9 mouse cellular contexts compared by ENCODE assay signal in genomic region chr8:4267627-4268026, GRCm38 (mm10). TPM values are rescaled to one million over a fixed set of nuclear protein-coding genes. Genes with fewer than 3 reads are reported as not detected.
A peak's percentile ranks its signal among the peaks of the same experiment; 100 is the strongest.
DNase-seq lines count a peak whose midpoint lies in the region; ATAC-seq and TF ChIP-seq lines count a peak whose summit lies in the region.
"Had no signal": no experiment of that assay in that cellular context is flagged by ENCODE, and none has a peak within 500 bp of the region (broad histone marks: within the 10 kb centered on the region; RNA-seq: fewer than 3 reads in every experiment).

No protein-coding gene starts in this region.

- H3K4me1 ChIP-seq in midbrain, postnatal 0 days (ENCODE audit: insufficient read depth, low read length) = no peaks in the 10 kb centered on the region
- H3K4me1 ChIP-seq: limb, embryonic 15.5 days had no signal

- peak; percentile 54 for TF ChIP-seq CTCF in left cerebral cortex, adult 2 months (IDR thresholded peaks at IDR 0.05)
- peak; percentile 55 for TF ChIP-seq CTCF in midbrain, postnatal 0 days (IDR thresholded peaks at IDR 0.05)

- H3K4me2 ChIP-seq in midbrain, postnatal 0 days (ENCODE audit: low read depth, low read length, poor library complexity, severe bottlenecking) = no peak overlapping the region
- H3K4me2 ChIP-seq: limb, embryonic 15.5 days had no signal

- intact Hi-C loops in left cerebral cortex, adult 2 months (cut with DNase I) = no loop called here
- intact Hi-C loops in left cerebral cortex, postnatal 14 days (cut with DNase I) = no loop called here

- no peak for DNase-seq in left cerebral cortex, adult 2 months (ENCODE audit: extremely low spot score in 1 of 2, low spot score in 2 of 2)
- no peak for DNase-seq in left cerebral cortex, postnatal 14 days (ENCODE audit: low spot score in 2 of 2)
- DNase-seq in R1 (ENCODE audit: low read depth, low spot score) (peak; percentile 62), MN1 (ENCODE audit: low spot score) (no peak)
- DNase-seq in midbrain, postnatal 0 days (ENCODE audit: low spot score) = no peak
- DNase-seq in left cerebral cortex, adult 18-20 months (ENCODE audit: low spot score in 2 of 2) = no peak
- no peak for DNase-seq in left cerebral cortex, adult 8-10 months (ENCODE audit: low spot score in 2 of 2)

- no peak overlapping the region for H3K27ac ChIP-seq in left cerebral cortex, adult 2 months
- H3K27ac ChIP-seq in midbrain, postnatal 0 days (ENCODE audit: low read depth, low read length) = no peak overlapping the region
- H3K27ac ChIP-seq: limb, embryonic 15.5 days had no signal

- H3K27me3 ChIP-seq in midbrain, postnatal 0 days (ENCODE audit: insufficient read depth, low read length) = no peaks in the 10 kb centered on the region
- H3K27me3 ChIP-seq: limb, embryonic 15.5 days had no signal

- H3K9ac ChIP-seq in midbrain, postnatal 0 days (replicated peaks; ENCODE audit: low read length, poor library complexity, severe bottlenecking) = no peak overlapping the region
- H3K9ac ChIP-seq: limb, embryonic 15.5 days had no signal

- peak; percentile 90 for ATAC-seq in granulocyte monocyte progenitor cell, adult 5-6 weeks (replicated peaks; ENCODE audit: poor library complexity, severe bottlenecking)
- no peak for ATAC-seq in midbrain, postnatal 0 days (ENCODE audit: low FRiP score)

- 72% methylated on average over 15 of the region's 15 CpGs for WGBS in midbrain, postnatal 0 days

- H3K36me3 ChIP-seq in midbrain, postnatal 0 days (ENCODE audit: insufficient read depth, low read length) = peaks cover 72% of the 10 kb centered on the region

- H3K4me3 ChIP-seq in left cerebral cortex, adult 2 months = no peak overlapping the region
- no peak overlapping the region for H3K4me3 ChIP-seq in midbrain, postnatal 0 days (ENCODE audit: low read depth, low read length)
- H3K4me3 ChIP-seq: limb, embryonic 15.5 days had no signal

- H3K9me3 ChIP-seq in midbrain, postnatal 0 days (ENCODE audit: low read length) = no peaks in the 10 kb centered on the region
- H3K9me3 ChIP-seq: limb, embryonic 15.5 days had no signal

RNA-seq across cellular contexts. Expression of gene Timm44, which starts 8.1 kb away (rescaled TPM):
- total RNA-seq in left cerebral cortex, adult 2 months (2021) = 10 to 100 TPM; 66.1 to 72.6 TPM
- 10 to 100 TPM; 59.4 to 65.0 TPM for total RNA-seq in left cerebral cortex, postnatal 14 days (2021)
- total RNA-seq in granulocyte monocyte progenitor cell, adult 5-6 weeks (2014; fragmentation: Nextera tagmentation) = 72.1 and 74.5 TPM in 2 replicates
- 113 and 128 TPM in 2 replicates for total RNA-seq in granulocyte monocyte progenitor cell, adult 5-6 weeks (2017)
- 58.0 and 58.5 TPM in 2 replicates for total RNA-seq in midbrain, postnatal 0 days (2014; rRNA removed)
- 50.5 and 52.7 TPM in 2 replicates for polyA plus RNA-seq in midbrain, postnatal 0 days (2015; fragmentation: Nextera tagmentation; extraction: Ambion mirVana)
- total RNA-seq in left cerebral cortex, adult 18-20 months (2021) = 10 to 100 TPM; 59.0 to 69.1 TPM
- total RNA-seq in left cerebral cortex, adult 8-10 months (2022) = 10 to 100 TPM; 62.8 to 72.5 (median 66.8) TPM

RNA-seq across cellular contexts. Expression of gene Ctxn1, which starts 8.6 kb away (rescaled TPM):
- 100 to 1,000 TPM; 581 to 590 TPM for total RNA-seq in left cerebral cortex, adult 2 months (2021)
- total RNA-seq in left cerebral cortex, postnatal 14 days (2021) = 100 to 1,000 TPM; 590 to 595 TPM
- total RNA-seq in granulocyte monocyte progenitor cell, adult 5-6 weeks (2014; fragmentation: Nextera tagmentation) = 3.8 and 3.9 TPM in 2 replicates
- total RNA-seq in granulocyte monocyte progenitor cell, adult 5-6 weeks (2017) = 0.60 TPM in 1 of 2 replicates, not detected in the other
- 78.5 and 91.4 TPM in 2 replicates for total RNA-seq in midbrain, postnatal 0 days (2014; rRNA removed)
- 250 and 259 TPM in 2 replicates for polyA plus RNA-seq in midbrain, postnatal 0 days (2015; fragmentation: Nextera tagmentation; extraction: Ambion mirVana)
- 100 to 1,000 TPM; 519 to 574 TPM for total RNA-seq in left cerebral cortex, adult 18-20 months (2021)
- 100 to 1,000 TPM; 515 to 546 (median 526) TPM for total RNA-seq in left cerebral cortex, adult 8-10 months (2022)

RNA-seq across cellular contexts. Expression of gene Snapc2, which starts 14.7 kb away (rescaled TPM):
- total RNA-seq in left cerebral cortex, adult 2 months (2021) = 10 to 100 TPM; 28.8 to 31.4 TPM
- total RNA-seq in left cerebral cortex, postnatal 14 days (2021) = 10 to 100 TPM; 28.8 to 31.1 TPM
- 14.4 and 14.5 TPM in 2 replicates for total RNA-seq in granulocyte monocyte progenitor cell, adult 5-6 weeks (2014; fragmentation: Nextera tagmentation)
- total RNA-seq in granulocyte monocyte progenitor cell, adult 5-6 weeks (2017) = 12.5 and 14.5 TPM in 2 replicates
- total RNA-seq in midbrain, postnatal 0 days (2014; rRNA removed) = 60.4 and 74.3 TPM in 2 replicates
- polyA plus RNA-seq in midbrain, postnatal 0 days (2015; fragmentation: Nextera tagmentation; extraction: Ambion mirVana) = 64.8 and 68.1 TPM in 2 replicates
- 10 to 100 TPM; 30.6 to 31.8 TPM for total RNA-seq in left cerebral cortex, adult 18-20 months (2021)
- total RNA-seq in left cerebral cortex, adult 8-10 months (2022) = 10 to 100 TPM; 36.2 to 40.5 (median 39.0) TPM

RNA-seq across cellular contexts. Expression of gene Tgfbr3l, which starts 19.6 kb away (rescaled TPM):
- total RNA-seq in left cerebral cortex, adult 2 months (2021) = 10 to 100 TPM in 1 of 2 experiments, 1 to 10 TPM in 1; 8.2 to 10.5 TPM
- 1 to 10 TPM; 5.6 to 9.0 TPM for total RNA-seq in left cerebral cortex, postnatal 14 days (2021)
- total RNA-seq in granulocyte monocyte progenitor cell, adult 5-6 weeks (2014; fragmentation: Nextera tagmentation) = 13.1 and 17.0 TPM in 2 replicates
- 2.4 and 2.8 TPM in 2 replicates for total RNA-seq in granulocyte monocyte progenitor cell, adult 5-6 weeks (2017)
- total RNA-seq in midbrain, postnatal 0 days (2014; rRNA removed) = 8.2 and 15.3 TPM in 2 replicates
- 3.5 and 5.1 TPM in 2 replicates for polyA plus RNA-seq in midbrain, postnatal 0 days (2015; fragmentation: Nextera tagmentation; extraction: Ambion mirVana)
- 1 to 10 TPM; 9.5 TPM for total RNA-seq in left cerebral cortex, adult 18-20 months (2021)
- 10 to 100 TPM in 3 of 4 experiments, 1 to 10 TPM in 1; 9.2 to 17.6 (median 12.5) TPM for total RNA-seq in left cerebral cortex, adult 8-10 months (2022)

RNA-seq across cellular contexts. Expression of gene Gm49320, which starts 29.0 kb away (rescaled TPM):
- 1 to 10 TPM in 1 of 2 experiments, not detected in 1; 1.8 TPM for total RNA-seq in left cerebral cortex, adult 2 months (2021)
- total RNA-seq in left cerebral cortex, postnatal 14 days (2021) = not detected
- 1.1 TPM in 1 of 2 replicates, not detected in the other for total RNA-seq in granulocyte monocyte progenitor cell, adult 5-6 weeks (2014; fragmentation: Nextera tagmentation)
- 0.52 TPM in 1 of 2 replicates, not detected in the other for total RNA-seq in granulocyte monocyte progenitor cell, adult 5-6 weeks (2017)
- total RNA-seq in midbrain, postnatal 0 days (2014; rRNA removed) = 0.11 and 0.61 TPM in 2 replicates
- polyA plus RNA-seq in midbrain, postnatal 0 days (2015; fragmentation: Nextera tagmentation; extraction: Ambion mirVana) = 0.45 and 0.85 TPM in 2 replicates
- total RNA-seq in left cerebral cortex, adult 18-20 months (2021) = not detected
- total RNA-seq in left cerebral cortex, adult 8-10 months (2022) = 1 to 10 TPM in 3 of 4 experiments, under 1 TPM in 1; 0.13 to 1.8 (median 1.4) TPM

Comparison
In these comparisons a context has a peak if more than half of its experiments do, and no peak if none do; other contexts are left out.
1. RNA of gene Ctxn1, which starts 8.6 kb away (total RNA-seq): 590 to 595 TPM in left cerebral cortex, postnatal 14 days, 581 to 590 TPM in left cerebral cortex, adult 2 months, 519 to 574 TPM in left cerebral cortex, adult 18-20 months, 515 to 546 TPM in left cerebral cortex, adult 8-10 months and 78.5 to 91.4 TPM in midbrain, postnatal 0 days; 0.60 to 3.9 TPM in granulocyte monocyte progenitor cell, adult 5-6 weeks; every median in the first group is over 10 times any median in the second.